ENCODE assay signal across 15 mouse cellular contexts in the genomic region with DNA sequence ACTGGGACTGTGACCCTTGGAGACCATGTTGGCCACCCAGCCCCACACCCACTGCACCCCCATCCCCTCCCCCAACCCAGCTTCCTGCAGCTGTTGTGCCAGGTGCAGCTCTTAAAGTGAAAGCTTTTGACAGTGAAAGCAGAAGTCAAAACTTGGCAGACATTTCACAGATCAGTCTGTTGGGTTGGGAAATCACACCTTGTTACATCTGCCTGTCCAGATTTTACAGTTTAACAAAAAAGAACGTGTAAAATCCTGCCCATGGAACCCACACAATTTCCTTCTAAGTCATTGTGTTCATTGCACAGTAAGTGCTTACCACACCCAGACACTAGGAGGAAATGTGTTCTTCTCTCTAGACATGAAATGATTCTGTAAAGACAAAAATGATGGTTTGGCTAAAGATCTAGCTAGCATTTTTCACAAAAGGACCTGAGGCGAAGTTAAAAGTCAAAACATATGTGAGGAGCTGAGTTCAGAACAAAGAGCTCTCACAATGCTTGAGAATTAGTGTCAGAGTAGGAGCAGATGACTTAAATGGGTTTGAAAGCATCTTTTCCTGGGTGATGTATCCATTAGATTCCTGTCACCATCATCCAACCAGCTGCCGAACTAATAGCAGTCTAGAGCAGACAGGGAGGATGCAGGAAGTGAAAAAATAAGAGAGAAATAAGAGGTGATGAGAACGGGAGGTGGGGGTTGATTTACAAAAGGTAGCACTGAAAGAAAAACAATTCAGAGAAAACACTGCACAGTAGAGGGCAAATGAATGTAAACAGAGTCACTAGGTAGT. TPM values are rescaled to one million over a fixed set of nuclear protein-coding genes. Genes with fewer than 3 reads are reported as not detected.
DNase-seq lines count a peak whose midpoint lies in the region; ATAC-seq and TF ChIP-seq lines count a peak whose summit lies in the region.
"Had no signal": no experiment of that assay in that cellular context is flagged by ENCODE, and none has a peak within 500 bp of the region (broad histone marks: within the 10 kb centered on the region; RNA-seq: fewer than 3 reads in every experiment).

No protein-coding gene starts in this region.

- no peaks in the 10 kb centered on the region for H3K36me3 ChIP-seq in limb, embryonic 12.5 days
- H3K36me3 ChIP-seq in hindbrain, embryonic 11.5 days (ENCODE audit: control insufficient read depth, insufficient read depth, low read length): no peaks in the 10 kb centered on the region
- H3K36me3 ChIP-seq: embryonic facial prominence, embryonic 15.5 days; heart, embryonic 12.5 days had no signal

- intact Hi-C loops in gastrocnemius, postnatal 36 days (cut with DNase I): no loop called here
- intact Hi-C loops in left cerebral cortex, adult 2 months (cut with DNase I): no loop called here

- DNase-seq in gastrocnemius, postnatal 25 days: peak; percentile 7
- DNase-seq in gastrocnemius, postnatal 36 days: no peak
- peak; percentile 73 to 75 for DNase-seq in thymus, postnatal 10 days (ENCODE audit: low spot score in 2 of 2)
- no peak for DNase-seq in left cerebral cortex, adult 2 months (ENCODE audit: extremely low spot score in 1 of 2, low spot score in 2 of 2)
- no peak for DNase-seq in heart, adult 8-10 months (ENCODE audit: low spot score)
- DNase-seq in hindbrain, embryonic 11.5 days (ENCODE audit: low spot score): no peak

- no peak overlapping the region for H3K9ac ChIP-seq in limb, embryonic 12.5 days (replicated peaks)
- no peak overlapping the region for H3K9ac ChIP-seq in hindbrain, embryonic 11.5 days (ENCODE audit: low read depth, low read length)
- H3K9ac ChIP-seq: embryonic facial prominence, embryonic 15.5 days; heart, embryonic 12.5 days had no signal

- ATAC-seq in common myeloid progenitor, adult 5-6 weeks (replicated peaks; ENCODE audit: low read depth, poor library complexity, severe bottlenecking): peak; percentile 39; the same call in 1 of the 2 replicates
- no peak; the same call in 1 of the 2 replicates for ATAC-seq in limb, embryonic 12.5 days (ENCODE audit: insufficient number of reproducible peaks, insufficient read depth, low FRiP score, low TSS enrichment, low read depth)
- ATAC-seq in hindbrain, embryonic 11.5 days (ENCODE audit: low FRiP score): no peak
- ATAC-seq: intestine, embryonic 16.5 days had no signal

- WGBS in limb, embryonic 12.5 days: 42% methylated on average over 4 of the region's 4 CpGs
- 62% methylated on average over 4 of the region's 4 CpGs for WGBS in hindbrain, embryonic 11.5 days

- H3K4me1 ChIP-seq in limb, embryonic 12.5 days (replicated peaks): peaks cover 9% of the 10 kb centered on the region
- no peaks in the 10 kb centered on the region for H3K4me1 ChIP-seq in hindbrain, embryonic 11.5 days (replicated peaks; ENCODE audit: control insufficient read depth, insufficient read depth, low read length)
- H3K4me1 ChIP-seq: heart, embryonic 12.5 days had no signal

- H3K4me3 ChIP-seq in limb, embryonic 12.5 days (replicated peaks): no peak overlapping the region
- no peak overlapping the region for H3K4me3 ChIP-seq in left cerebral cortex, adult 2 months
- H3K4me3 ChIP-seq in hindbrain, embryonic 11.5 days (ENCODE audit: low read depth, low read length): no peak overlapping the region
- H3K4me3 ChIP-seq: embryonic facial prominence, embryonic 15.5 days; heart, embryonic 12.5 days had no signal

- peak overlapping the region; percentile 4; the same call in 1 of the 2 replicates for H3K27ac ChIP-seq in limb, embryonic 12.5 days
- H3K27ac ChIP-seq in left cerebral cortex, adult 2 months: no peak overlapping the region
- H3K27ac ChIP-seq in hindbrain, embryonic 11.5 days (ENCODE audit: low read depth, low read length): no peak overlapping the region
- H3K27ac ChIP-seq: embryonic facial prominence, embryonic 15.5 days; macrophage had no signal

- no peaks in the 10 kb centered on the region for H3K9me3 ChIP-seq in limb, embryonic 12.5 days
- no peaks in the 10 kb centered on the region for H3K9me3 ChIP-seq in hindbrain, embryonic 11.5 days (ENCODE audit: control insufficient read depth, low read length)
- H3K9me3 ChIP-seq: embryonic facial prominence, embryonic 15.5 days; heart, embryonic 12.5 days had no signal

- TF ChIP-seq CTCF in left cerebral cortex, adult 2 months (IDR thresholded peaks at IDR 0.05): no peak

- H3K27me3 ChIP-seq in limb, embryonic 12.5 days: no peaks in the 10 kb centered on the region
- H3K27me3 ChIP-seq in hindbrain, embryonic 11.5 days (ENCODE audit: control insufficient read depth, insufficient read depth, low read length): no peaks in the 10 kb centered on the region
- H3K27me3 ChIP-seq: embryonic facial prominence, embryonic 15.5 days; heart, embryonic 12.5 days had no signal

- no peak overlapping the region for H3K4me2 ChIP-seq in limb, embryonic 12.5 days
- H3K4me2 ChIP-seq in hindbrain, embryonic 11.5 days (replicated peaks; ENCODE audit: low read depth, low read length): no peak overlapping the region
- H3K4me2 ChIP-seq: embryonic facial prominence, embryonic 15.5 days; heart, embryonic 12.5 days had no signal

RNA-seq across cellular contexts. Expression of a gene that starts 6.5 kb away (rescaled TPM):
- not detected for total RNA-seq in gastrocnemius, postnatal 25 days (2021)
- total RNA-seq in gastrocnemius, postnatal 36 days (2021): not detected
- total RNA-seq in common myeloid progenitor, adult 5-6 weeks (2017): not detected in 2 replicates
- not detected in 2 replicates for polyA plus RNA-seq in limb, embryonic 12.5 days (2016; fragmentation: Nextera tagmentation; extraction: Ambion mirVana)
- not detected for total RNA-seq in left cerebral cortex, adult 2 months (2021)
- total RNA-seq in heart, adult 8-10 months (2022): not detected
- polyA plus RNA-seq in hindbrain, embryonic 11.5 days (2014; fragmentation: Nextera tagmentation; extraction: Ambion mirVana): not detected in 2 replicates
- total RNA-seq: adrenal gland, postnatal 36 days had no signal
- polyA plus RNA-seq: embryonic facial prominence, embryonic 15.5 days; heart, embryonic 12.5 days; intestine, embryonic 16.5 days; macrophage; neural tube, embryonic 14.5 days; stomach, embryonic 16.5 days had no signal

RNA-seq across cellular contexts. Expression of a gene that starts 27.4 kb away (rescaled TPM):
- total RNA-seq in gastrocnemius, postnatal 25 days (2021): not detected
- total RNA-seq in gastrocnemius, postnatal 36 days (2021): not detected
- not detected in 2 replicates for total RNA-seq in common myeloid progenitor, adult 5-6 weeks (2017)
- not detected in 2 replicates for polyA plus RNA-seq in limb, embryonic 12.5 days (2016; fragmentation: Nextera tagmentation; extraction: Ambion mirVana)
- not detected for total RNA-seq in left cerebral cortex, adult 2 months (2021)
- not detected for total RNA-seq in heart, adult 8-10 months (2022)
- not detected in 2 replicates for polyA plus RNA-seq in hindbrain, embryonic 11.5 days (2014; fragmentation: Nextera tagmentation; extraction: Ambion mirVana)
- total RNA-seq: adrenal gland, postnatal 36 days had no signal
- polyA plus RNA-seq: heart, embryonic 12.5 days; intestine, embryonic 16.5 days; macrophage; neural tube, embryonic 14.5 days; stomach, embryonic 16.5 days had no signal

RNA-seq across cellular contexts. Expression of a gene that starts 29.8 kb away (rescaled TPM):
- not detected for total RNA-seq in gastrocnemius, postnatal 25 days (2021)
- not detected for total RNA-seq in gastrocnemius, postnatal 36 days (2021)
- total RNA-seq in common myeloid progenitor, adult 5-6 weeks (2017): not detected in 2 replicates
- not detected in 2 replicates for polyA plus RNA-seq in limb, embryonic 12.5 days (2016; fragmentation: Nextera tagmentation; extraction: Ambion mirVana)
- not detected for total RNA-seq in left cerebral cortex, adult 2 months (2021)
- total RNA-seq in heart, adult 8-10 months (2022): not detected
- not detected in 2 replicates for polyA plus RNA-seq in hindbrain, embryonic 11.5 days (2014; fragmentation: Nextera tagmentation; extraction: Ambion mirVana)
- total RNA-seq: adrenal gland, postnatal 36 days had no signal
- polyA plus RNA-seq: embryonic facial prominence, embryonic 15.5 days; heart, embryonic 12.5 days; intestine, embryonic 16.5 days; macrophage; neural tube, embryonic 14.5 days; stomach, embryonic 16.5 days had no signal

RNA-seq across cellular contexts. Expression of a gene that starts 50.2 kb away (rescaled TPM):
- not detected for total RNA-seq in gastrocnemius, postnatal 25 days (2021)
- total RNA-seq in gastrocnemius, postnatal 36 days (2021): not detected
- not detected in 2 replicates for total RNA-seq in common myeloid progenitor, adult 5-6 weeks (2017)
- polyA plus RNA-seq in limb, embryonic 12.5 days (2016; fragmentation: Nextera tagmentation; extraction: Ambion mirVana): not detected in 2 replicates
- not detected for total RNA-seq in left cerebral cortex, adult 2 months (2021)
- not detected for total RNA-seq in heart, adult 8-10 months (2022)
- not detected in 2 replicates for polyA plus RNA-seq in hindbrain, embryonic 11.5 days (2014; fragmentation: Nextera tagmentation; extraction: Ambion mirVana)
- total RNA-seq: adrenal gland, postnatal 36 days had no signal
- polyA plus RNA-seq: heart, embryonic 12.5 days; intestine, embryonic 16.5 days; macrophage; neural tube, embryonic 14.5 days; stomach, embryonic 16.5 days had no signal

RNA-seq across cellular contexts. Expression of a gene that starts 53.7 kb away (rescaled TPM):
- total RNA-seq in gastrocnemius, postnatal 25 days (2021): not detected
- not detected for total RNA-seq in gastrocnemius, postnatal 36 days (2021)
- not detected in 2 replicates for total RNA-seq in common myeloid progenitor, adult 5-6 weeks (2017)
- polyA plus RNA-seq in limb, embryonic 12.5 days (2016; fragmentation: Nextera tagmentation; extraction: Ambion mirVana): not detected in 2 replicates
- total RNA-seq in left cerebral cortex, adult 2 months (2021): not detected
- total RNA-seq in heart, adult 8-10 months (2022): not detected
- polyA plus RNA-seq in hindbrain, embryonic 11.5 days (2014; fragmentation: Nextera tagmentation; extraction: Ambion mirVana): not detected in 2 replicates
- total RNA-seq: adrenal gland, postnatal 36 days had no signal
- polyA plus RNA-seq: heart, embryonic 12.5 days; intestine, embryonic 16.5 days; macrophage; neural tube, embryonic 14.5 days; stomach, embryonic 16.5 days had no signal

Comparison
In these comparisons a context has a peak if more than half of its experiments do, and no peak if none do; other contexts are left out.
1. DNase-seq: peak in gastrocnemius, postnatal 25 days (single experiment) and thymus, postnatal 10 days (2 of 2); none in gastrocnemius, postnatal 36 days (0 of 2), left cerebral cortex, adult 2 months (0 of 2), heart, adult 8-10 months (single experiment) and hindbrain, embryonic 11.5 days (single experiment).